Mouse (Mus musculus): ENCODE measurements at regions not wholly inside any gene's neighbourhood (a gene's known extent, or its start where the extent isn't known, plus 50 kb on each side); places are given as distances from the start of the nearest gene placed in this dataset.
A peak's percentile ranks its signal among the peaks of the same experiment; 100 is the strongest.

- peak; percentile 17 for DNase-seq
Measured at GRCm38 (mm10) chrX:150709416-150709815, 52.0 kb upstream of the Tro start.
